Mouse (Mus musculus) induced T-regulatory cell, adult 2 months (primary cell): Measurements from ENCODE around the gene Cyp2u1.
A peak's percentile ranks its signal among the peaks of the same experiment; 100 is the strongest.

ENCODE experiments used
- DNase-seq: peaks from one replicate; pipeline ENCODE4 v3.0.0-alpha.2; 2012; ENCODE audit warnings: low read depth

Gene Cyp2u1

GRCm38 (mm10) chr3:131306255-131306654 lies 3.2 kb upstream of the Cyp2u1 start:
- DNase-seq = no peak

DNA sequence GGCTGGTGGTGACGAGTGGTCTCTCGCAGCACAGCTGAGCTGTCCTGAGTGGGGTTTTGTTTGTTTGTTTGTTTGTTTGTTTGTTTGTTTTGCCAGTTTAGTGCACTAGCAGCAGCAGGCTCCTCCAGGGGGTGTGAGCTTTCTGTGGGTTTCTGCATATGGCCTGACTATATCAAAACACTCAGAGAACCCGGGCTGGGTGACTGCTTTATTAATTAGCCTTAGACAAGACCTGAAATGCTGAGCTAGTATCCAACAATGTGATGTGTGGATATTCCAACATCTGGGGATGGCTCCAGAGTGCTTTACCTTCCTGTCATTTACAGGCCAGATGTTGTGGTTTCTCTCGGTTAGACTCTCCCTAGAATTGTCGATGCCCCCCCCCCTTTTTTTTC lies 290 bp upstream of the Cyp2u1 start:
- no peak for DNase-seq

DNA sequence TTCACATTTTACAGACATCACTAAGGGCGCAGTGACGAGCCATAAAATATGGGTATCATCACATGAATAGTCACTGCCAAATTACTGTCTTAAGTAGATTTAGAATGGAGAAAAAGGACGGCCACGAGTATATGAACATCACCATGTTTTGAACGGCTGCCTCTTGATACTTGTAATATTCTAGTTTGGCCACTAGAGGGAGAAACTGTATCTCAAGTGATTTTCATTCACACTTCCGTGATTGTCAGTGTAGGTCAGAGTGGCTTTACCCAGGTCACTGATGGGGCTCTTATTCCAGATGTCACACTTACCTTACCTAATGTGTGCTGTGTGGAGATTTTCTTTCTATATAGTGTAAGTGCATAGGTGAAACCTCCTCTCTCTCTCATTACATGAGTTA lies 3.1 kb downstream of the Cyp2u1 start:
- peak; percentile 80 for DNase-seq

- DNase-seq = no peak
Observed at GRCm38 (mm10) chr3:131299078-131299477, 3.9 kb downstream of the Cyp2u1 start.

DNA sequence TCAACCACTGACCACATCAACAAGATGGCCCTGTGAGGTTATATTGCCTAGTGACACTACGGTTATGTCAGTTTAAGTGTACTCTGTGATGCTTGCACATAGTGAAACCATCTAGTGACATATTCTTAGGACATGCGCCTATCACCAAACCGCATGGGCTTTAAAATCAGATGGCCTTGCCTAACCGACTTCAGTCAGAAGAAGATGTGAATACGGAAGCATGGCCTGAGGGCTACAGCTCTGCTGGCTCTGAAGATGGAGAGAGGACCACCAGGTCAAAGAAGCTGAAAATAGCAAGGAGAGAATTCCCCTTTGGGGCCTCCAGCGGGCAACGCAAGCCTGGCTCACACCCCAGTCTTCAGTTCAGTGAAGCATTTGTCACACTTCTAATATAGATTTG lies 6.1 kb downstream of the Cyp2u1 start:
- DNase-seq = no peak

GRCm38 (mm10) chr3:131295513-131296200 lies 7.4 kb downstream of the Cyp2u1 start:
- DNase-seq = no peak

DNA sequence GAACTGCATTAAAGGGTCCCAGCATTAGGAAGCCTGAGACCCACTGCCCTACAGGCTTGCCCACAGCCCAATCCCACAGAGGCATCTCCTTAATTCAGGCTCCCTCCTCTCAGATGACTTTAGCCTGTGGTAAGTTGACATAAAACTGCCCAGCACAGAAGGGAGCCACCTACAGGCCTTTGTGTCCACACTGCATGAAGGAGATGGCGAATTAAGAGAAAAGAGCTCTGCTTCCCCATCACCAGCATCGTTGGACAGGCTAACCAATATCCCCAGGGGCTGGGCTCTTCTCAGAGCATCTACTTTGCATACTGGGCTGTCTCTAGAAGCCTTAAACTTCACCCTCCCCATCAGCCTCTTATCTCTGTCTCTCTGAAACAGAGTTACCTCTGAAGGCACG lies 8.5 kb downstream of the Cyp2u1 start:
- no peak for DNase-seq

DNA sequence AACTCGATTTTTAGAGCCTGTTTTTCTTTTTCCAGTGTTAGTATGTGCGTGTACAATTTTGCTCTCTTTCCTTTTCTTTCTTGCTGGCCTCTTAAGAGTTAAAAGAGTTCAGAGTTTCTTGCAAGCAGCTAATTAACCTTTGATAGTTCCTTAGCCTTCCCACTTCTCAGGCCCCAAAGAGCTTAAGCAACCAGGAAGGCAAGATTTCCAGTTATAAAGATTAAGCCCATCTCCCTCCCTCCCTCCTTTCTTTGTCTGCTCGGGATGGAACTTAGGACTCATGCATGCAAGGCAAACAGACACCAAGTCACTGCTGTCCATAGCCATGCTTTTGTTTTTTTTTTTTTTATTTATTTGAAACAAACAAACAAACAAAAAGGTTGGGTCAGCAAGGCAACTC lies 10.1 kb downstream of the Cyp2u1 start:
- no peak for DNase-seq

DNA sequence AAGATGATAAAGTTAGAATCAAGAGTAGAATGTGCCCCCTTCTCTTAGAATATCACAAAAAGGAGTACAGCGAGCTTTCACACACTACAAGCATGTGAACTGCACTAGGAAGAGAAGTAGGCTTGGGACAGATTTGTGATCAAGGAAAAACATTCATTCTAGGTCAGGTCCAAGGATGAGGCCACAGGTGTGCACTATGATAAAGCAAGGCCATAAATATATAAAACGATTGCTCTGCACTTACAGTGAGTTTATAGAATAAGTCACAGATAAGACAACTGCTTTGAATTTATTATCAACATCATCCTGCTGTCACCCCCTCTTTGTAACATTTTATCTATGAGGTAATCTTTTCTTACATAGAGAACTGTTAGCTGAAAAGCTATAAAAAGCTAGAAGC lies 10.7 kb downstream of the Cyp2u1 start:
- DNase-seq = no peak

- no peak for DNase-seq
Observed at GRCm38 (mm10) chr3:131291890-131292289, 11.1 kb downstream of the Cyp2u1 start.

DNA sequence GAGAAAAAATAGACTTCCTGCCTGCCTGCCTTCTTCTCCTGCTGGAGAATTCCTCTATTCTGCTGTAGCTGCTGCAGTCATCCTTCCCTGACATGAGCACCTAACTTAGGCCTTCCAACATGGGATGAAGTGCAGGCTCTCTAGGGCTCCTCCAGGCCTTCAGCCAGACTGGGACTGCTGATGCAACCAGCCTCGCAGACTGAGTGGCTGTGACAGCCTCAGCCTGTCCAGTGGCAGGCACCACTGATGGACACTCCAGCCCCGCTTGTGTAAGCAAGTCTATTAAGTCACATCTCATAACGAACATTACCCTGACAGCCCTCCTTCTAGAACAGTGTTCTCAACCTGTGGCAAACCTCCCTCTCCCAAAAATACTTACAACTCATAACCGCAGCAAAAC lies 28.9 kb downstream of the Cyp2u1 start:
- no peak for DNase-seq

DNA sequence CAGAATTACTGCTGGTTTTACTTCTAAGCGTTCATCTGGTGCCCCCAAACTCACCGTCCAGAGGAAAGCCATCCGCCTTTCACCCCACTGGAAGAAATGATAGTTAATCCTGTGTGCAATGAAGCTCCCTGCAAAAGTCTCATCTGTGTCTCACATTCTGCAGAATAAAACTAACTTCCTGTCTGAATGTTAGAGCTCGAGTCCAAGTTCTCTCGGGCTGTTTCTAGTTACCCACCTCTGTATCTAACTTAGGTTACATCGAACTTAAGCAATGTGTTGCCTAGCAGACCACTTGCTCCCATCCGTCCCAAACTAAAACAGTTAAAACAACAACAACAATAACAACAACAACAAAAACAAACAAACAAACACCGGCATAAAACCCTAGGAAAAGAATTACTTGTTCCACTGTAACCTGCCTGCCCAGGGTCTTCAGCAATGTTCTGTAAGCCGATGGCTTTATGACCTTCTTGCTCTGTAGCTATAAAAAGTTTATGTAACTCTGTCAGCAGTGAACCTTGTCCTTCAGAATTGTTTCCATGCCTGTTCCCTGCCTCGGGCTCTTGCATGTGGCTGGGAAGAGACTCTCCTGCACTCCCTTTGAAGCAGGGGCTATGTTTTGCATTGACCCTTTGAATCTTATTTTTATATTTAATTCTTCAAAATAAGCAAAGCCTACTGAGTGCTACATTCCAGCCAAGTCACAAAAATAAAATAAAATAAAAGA lies 30.5 kb downstream of the Cyp2u1 start:
- peak; percentile 15 for DNase-seq

- peak; percentile 92 for DNase-seq
Observed at GRCm38 (mm10) chr3:131271559-131272373, 31.3 kb downstream of the Cyp2u1 start, which contains the start of gene Hadh. Gene Hadh, minus strand, starts transcription at chr3:131272101.

- DNase-seq = peak; percentile 65
Observed at GRCm38 (mm10) chr3:131271157-131271556, 31.9 kb downstream of the Cyp2u1 start.

DNA sequence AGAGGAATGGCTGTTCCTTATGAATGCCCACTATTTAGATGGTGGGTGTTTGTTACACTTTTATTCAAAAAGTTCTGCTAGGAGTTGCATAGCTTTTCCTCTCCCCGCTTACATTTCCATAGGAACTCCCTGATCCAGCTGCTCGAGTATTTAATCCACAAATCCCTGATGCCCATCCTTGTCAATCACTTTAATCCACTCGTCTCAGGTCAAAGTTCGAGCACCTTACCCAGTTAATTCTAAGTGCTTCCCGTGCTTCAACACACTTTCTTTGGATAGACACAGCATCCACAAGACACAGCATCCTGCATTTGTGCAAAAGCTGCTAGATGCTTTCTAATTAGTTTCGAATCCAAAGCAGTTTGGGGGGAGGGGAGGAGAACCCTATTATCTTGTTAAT lies 32.6 kb downstream of the Cyp2u1 start:
- DNase-seq = no peak

- DNase-seq = no peak
Observed at GRCm38 (mm10) chr3:131266366-131267050, 36.5 kb downstream of the Cyp2u1 start.

GRCm38 (mm10) chr3:131265516-131265915 lies 37.5 kb downstream of the Cyp2u1 start:
- no peak for DNase-seq

DNA sequence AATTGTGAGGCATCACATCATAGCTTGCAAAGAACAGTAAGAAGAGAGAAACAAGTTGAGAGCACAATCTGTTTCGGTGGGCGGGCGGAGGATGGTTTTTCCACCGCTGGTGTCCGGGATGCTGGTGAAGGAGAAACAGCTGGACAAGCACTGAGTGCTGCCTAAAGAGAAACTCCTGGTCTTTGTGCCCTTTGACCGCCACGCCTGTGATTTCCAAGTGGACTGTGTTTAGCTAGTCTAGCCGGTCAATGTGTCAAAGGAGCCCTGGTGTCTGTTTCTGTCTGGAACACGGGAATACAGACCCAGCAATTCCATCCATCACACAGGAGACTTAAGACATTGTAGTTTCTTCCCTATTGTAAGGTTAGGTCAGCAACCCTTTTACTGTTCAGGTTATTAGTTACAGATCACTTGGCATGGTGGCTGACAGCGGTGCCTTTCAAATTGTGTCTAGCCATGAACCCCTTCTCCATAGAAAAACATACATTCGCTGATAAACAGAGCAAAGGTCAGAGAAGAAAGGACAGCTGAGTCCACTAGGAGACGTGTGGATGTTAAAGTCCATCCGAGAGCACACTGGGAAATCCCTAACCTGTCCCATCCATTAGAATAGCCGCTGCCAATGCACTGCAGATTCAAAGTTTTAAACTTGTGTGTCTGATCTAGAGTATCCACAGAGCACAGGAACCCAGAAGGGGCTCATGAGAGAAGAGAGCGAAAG lies 39.1 kb downstream of the Cyp2u1 start:
- DNase-seq = no peak

GRCm38 (mm10) chr3:131260418-131260817 lies 42.6 kb downstream of the Cyp2u1 start:
- DNase-seq = no peak

- DNase-seq = no peak
Observed at GRCm38 (mm10) chr3:131259392-131259965, 43.5 kb downstream of the Cyp2u1 start.

- no peak for DNase-seq
Observed at GRCm38 (mm10) chr3:131258921-131259320, 44.1 kb downstream of the Cyp2u1 start.
